Mouse (Mus musculus) adrenal gland, postnatal 4 days (tissue): ENCODE measurements around the gene Mfsd5. TPM values are rescaled to one million over a fixed set of nuclear protein-coding genes. Genes with fewer than 3 reads are reported as not detected.

Source experiments
- DNase-seq, 2 experiments: peaks; one replicate each; pipeline ENCODE4 v3.0.0; 2021 to 2022; ENCODE audit warnings: low spot score in 2 of 2, mixed read lengths in 2 of 2
- total RNA-seq, 2 experiments: library from RNA; stranded (reverse); gene quantifications; 2 replicates each; pipeline ENCODE4 v1.2.3; 2021

The Mfsd5 gene
- total RNA-seq, 2 experiments from 2014 or later = 34.4 to 36.7 TPM

GRCm38 (mm10) chr15:102279783-102280520 is 698 bp downstream of the Mfsd5 start:
- DNase-seq = no peak

GRCm38 (mm10) chr15:102280623-102281022 is 1.4 kb downstream of the Mfsd5 start:
- DNase-seq = no peak

- no peak for DNase-seq
Observed at GRCm38 (mm10) chr15:102282463-102283292, 3.4 kb downstream of the Mfsd5 start.

- no peak for DNase-seq
Observed at GRCm38 (mm10) chr15:102283648-102284047, 4.4 kb downstream of the Mfsd5 start.

GRCm38 (mm10) chr15:102287395-102287794 is 8.1 kb downstream of the Mfsd5 start:
- no peak for DNase-seq

- DNase-seq = peak; percentile 82
Observed at GRCm38 (mm10) chr15:102295633-102296367, 16.5 kb downstream of the Mfsd5 start, which contains the start of gene Espl1. Gene Espl1, plus strand, starts transcription at chr15:102296266.

GRCm38 (mm10) chr15:102296368-102297006 is 17.2 kb downstream of the Mfsd5 start:
- no peak for DNase-seq

GRCm38 (mm10) chr15:102302542-102302941 is 23.3 kb downstream of the Mfsd5 start:
- DNase-seq = no peak

- DNase-seq = no peak
Observed at GRCm38 (mm10) chr15:102308717-102309116, 29.5 kb downstream of the Mfsd5 start.

GRCm38 (mm10) chr15:102310074-102310845 is 31.0 kb downstream of the Mfsd5 start:
- no peak for DNase-seq

- no peak for DNase-seq
Observed at GRCm38 (mm10) chr15:102311489-102311888, 32.2 kb downstream of the Mfsd5 start.

GRCm38 (mm10) chr15:102315292-102315691 is 36.0 kb downstream of the Mfsd5 start:
- no peak for DNase-seq

GRCm38 (mm10) chr15:102316263-102316662 is 37.0 kb downstream of the Mfsd5 start:
- DNase-seq = no peak

- DNase-seq = no peak
Observed at GRCm38 (mm10) chr15:102324654-102325473, 45.6 kb downstream of the Mfsd5 start.

- peak; percentile 59 to 75 for DNase-seq
Observed at GRCm38 (mm10) chr15:102326022-102326576, 46.8 kb downstream of the Mfsd5 start, which contains the start of gene Pfdn5. Gene Pfdn5, plus strand, starts transcription at chr15:102326116.

- DNase-seq = no peak
Observed at GRCm38 (mm10) chr15:102326892-102327291, 47.6 kb downstream of the Mfsd5 start.
